Mouse (Mus musculus) layer of hippocampus, postnatal 10 days (tissue): ENCODE data around the gene Cabp4. TPM values are rescaled to one million over a fixed set of nuclear protein-coding genes. Genes with fewer than 3 reads are reported as not detected.

Experiments used
- DNase-seq, 2 experiments: peaks; one replicate each; pipeline ENCODE4 v3.0.0; 2021; ENCODE audit warnings: low spot score in 2 of 2
- total RNA-seq, 2 experiments: library from RNA; stranded (reverse); gene quantifications; 2 replicates each; pipeline ENCODE4 v1.2.3; 2021

Gene Cabp4
- total RNA-seq, 2 experiments from 2014 or later: 0.30 TPM; not detected in 1

DNA sequence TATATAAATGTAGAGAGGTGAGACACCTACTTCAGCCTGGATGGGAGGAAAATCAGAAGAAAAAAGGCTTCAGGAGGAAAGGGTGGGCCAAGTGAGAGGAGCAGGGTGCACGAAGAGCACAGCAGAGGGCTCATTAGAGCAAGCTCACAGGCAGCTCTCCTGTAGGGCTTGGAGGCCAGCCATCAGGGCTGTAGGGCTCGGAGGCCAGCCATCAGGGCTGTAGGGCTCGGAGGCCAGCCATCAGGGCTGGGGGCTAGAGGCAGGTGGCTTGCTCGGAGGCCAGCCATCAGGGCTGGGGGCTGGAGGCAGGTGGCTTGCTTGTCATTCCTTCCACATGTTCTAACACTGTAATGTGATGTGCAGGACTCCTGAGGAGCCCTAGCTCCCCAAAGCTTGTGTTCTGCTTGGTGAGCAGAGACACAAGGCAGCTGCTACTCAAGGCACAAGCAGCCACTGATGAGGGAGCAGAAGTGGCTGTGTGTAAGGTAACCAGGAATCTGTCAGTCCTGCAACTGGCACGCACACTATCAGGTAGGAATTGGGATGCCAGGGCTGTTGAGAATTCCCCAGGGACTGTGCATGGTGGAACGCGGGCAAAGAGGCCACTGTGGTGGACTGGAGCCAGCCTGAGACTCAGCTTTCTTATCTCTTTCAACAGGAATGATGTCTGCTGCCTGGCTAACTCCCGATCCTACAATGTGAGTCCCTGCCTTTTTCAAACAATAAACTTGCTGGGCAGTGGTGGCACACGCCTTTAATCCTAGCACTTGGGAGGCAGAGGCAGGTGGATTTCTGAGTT is 23.0 kb upstream of the Cabp4 start:
- no peak for DNase-seq

DNA sequence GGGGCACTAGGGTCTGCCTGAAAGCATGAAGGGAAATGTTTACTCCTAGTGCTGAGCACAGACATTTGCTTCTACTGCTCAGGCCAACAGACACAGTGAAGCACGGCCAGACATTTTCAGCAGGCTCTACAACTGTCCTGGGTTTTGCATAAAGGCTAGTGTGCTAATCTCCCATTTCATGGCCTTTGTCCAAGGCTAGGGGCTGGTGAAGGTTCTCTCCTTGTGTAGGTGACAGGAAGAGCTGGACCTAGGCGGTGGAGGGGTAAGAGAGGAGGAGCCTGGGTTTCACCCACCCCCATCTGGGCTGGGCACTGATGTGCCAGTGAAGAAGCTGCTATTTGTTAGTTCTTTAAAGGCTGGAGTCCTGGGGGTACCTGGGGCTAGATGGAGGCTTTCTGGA is 20.9 kb upstream of the Cabp4 start:
- peak in 1 of 2 experiments; percentile 10 for DNase-seq

- DNase-seq: peak in 1 of 2 experiments; percentile 3
These were observed 20.3 kb upstream of the Cabp4 start for GRCm38 (mm10) chr19:4164100-4164499.

DNA sequence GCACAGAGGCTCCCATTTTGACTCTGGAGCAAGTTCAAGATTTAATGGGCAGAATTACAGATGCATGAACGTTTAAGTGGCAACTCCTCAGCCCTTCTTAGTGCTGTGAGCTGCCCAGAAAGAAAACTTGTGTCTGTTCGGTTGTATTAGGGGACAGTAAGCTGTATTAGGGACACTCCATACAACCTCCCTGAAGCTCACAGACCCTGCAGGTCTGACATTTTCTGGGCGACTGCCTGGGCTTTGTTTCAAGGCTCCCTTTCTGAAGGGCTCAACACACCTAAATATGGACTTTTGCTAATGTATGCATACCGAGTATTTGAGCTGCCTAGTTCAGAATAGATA is 19.7 kb upstream of the Cabp4 start:
- no peak for DNase-seq

GRCm38 (mm10) chr19:4162646-4163542 is 19.1 kb upstream of the Cabp4 start, which contains the start of gene Rps6kb2:
Rps6kb2 (minus strand) TSS chr19:4163354.
- peak; percentile 97 for DNase-seq

DNA sequence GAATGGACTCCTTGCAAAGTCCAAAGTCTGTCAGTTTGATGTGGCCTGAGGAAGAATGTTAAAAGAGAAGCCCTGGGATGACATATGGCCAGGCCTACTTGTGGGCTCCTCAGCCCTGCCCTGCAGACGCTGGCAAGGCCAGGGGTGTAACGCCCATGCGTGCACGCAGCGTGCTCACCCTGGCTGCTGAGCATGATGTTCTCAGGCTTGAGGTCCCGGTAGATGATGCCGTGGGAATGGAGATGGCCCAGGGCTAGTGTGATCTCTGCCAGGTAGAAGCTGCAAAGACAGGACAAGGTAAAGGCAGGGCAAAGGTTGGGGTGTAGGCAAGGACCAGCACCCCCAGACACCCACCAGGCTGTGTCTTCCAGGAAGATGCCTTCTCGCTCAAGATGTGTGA is 15.2 kb upstream of the Cabp4 start:
- DNase-seq: no peak

DNA sequence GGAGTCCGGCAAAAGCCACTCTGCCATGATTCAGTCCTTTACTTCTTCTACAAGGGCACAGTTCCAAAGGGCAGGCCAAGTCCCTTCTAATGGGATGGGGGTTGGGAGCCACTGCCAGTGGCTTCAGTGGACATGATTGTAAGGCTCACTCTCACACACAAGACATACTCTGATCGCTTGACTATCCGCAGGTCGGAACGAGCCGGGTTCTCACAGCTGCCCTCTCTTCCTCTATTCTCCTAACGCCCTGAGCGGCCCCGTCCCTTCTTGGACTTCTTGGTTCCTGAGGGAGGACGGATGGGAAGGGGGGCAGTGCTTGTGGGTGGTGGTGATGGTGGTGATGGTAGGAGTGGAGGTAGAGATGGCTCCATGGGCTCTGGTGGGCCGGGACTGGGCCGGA is 12.9 kb upstream of the Cabp4 start:
- no peak for DNase-seq

DNA sequence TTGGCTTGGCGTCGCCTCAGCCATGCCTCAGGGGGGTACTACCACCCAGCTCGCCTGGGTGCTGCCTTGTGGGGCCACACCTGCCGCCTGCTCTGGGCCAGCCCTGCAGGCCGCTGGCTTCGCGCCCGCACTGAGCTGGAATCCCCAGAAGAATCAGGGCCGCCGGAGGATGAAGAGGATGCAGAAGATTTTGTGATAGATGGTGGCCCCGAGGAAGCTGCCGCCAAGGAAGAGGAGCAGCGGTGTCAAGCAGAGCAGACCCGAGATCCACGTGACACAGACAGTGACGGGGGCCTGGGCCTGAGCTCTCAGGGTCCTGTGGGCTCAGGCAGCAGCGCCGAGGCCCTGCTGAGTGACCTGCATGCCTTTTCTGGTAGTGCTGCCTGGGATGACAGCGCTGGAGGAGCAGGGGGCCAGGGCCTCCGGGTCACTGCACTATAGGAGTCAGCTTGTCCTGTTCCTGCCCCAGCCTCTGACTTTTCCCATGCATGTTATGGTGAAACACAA is 12.3 kb upstream of the Cabp4 start:
- no peak for DNase-seq

DNA sequence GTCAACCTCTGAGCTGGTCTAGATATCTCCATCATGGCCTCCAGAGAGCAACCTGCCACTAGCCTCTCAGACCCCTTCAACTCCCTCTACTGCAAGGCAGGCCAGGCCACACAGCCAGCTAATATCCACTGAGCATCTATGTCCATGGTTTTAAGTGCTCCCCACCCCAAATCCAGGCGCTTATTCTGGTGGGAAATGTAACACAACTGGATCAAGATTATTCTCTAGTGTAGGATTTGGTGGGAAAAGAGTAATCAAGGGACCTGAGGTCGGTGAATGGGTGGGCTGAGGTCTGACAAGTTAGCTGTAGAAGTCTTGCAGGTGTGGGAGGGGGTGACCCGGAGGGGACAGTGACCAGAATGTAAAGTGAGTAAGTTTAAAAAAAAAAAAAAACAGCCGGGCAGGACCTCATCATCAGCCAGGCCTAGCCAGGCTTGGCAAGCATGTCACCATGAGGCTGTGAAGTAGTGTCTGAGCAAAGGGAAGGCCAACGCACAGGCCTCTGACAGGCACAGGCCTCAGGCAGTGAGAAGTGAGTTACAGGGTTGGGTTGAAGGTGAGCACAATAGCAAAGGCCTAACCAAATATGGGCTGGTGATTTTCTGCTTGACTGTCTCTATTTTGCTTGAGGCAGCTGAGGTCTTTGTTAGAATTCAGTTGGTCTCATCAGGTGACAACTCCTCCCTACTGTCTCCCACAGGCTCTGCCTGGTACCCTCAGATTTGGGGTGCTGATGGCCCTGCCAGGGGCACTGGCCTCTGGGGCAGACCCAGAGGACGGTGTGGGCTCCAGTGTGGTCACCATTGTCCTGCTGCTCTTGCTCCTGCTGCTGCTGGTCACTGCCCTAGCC is 11.6 kb upstream of the Cabp4 start:
- DNase-seq: no peak

GRCm38 (mm10) chr19:4154437-4155222 is 10.8 kb upstream of the Cabp4 start:
- no peak for DNase-seq

DNA sequence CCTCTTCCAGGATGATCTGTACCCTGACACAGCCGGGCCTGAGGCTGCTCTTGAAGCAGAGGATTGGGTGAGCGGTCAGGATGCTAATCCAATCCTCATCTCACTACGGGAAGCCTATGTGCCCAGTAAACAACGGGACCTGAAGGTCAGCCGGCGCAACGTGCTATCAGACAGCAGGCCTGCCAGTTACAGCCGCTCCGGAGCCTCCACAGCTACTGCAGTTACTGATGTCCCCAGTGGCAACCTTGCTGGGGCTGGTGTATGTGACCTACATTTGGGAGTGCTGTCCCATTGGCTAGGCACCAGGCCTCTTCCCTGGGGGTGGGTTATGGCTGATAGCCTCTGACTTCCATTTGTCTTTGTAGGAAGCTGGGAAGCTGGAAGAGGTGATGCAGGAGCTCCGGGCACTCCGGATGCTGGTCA is 9.4 kb upstream of the Cabp4 start, which contains the start of gene Ptprcap:
Ptprcap (plus strand) TSS at position 373 of the 423 bp plus-strand sequence.
- no peak for DNase-seq

DNA sequence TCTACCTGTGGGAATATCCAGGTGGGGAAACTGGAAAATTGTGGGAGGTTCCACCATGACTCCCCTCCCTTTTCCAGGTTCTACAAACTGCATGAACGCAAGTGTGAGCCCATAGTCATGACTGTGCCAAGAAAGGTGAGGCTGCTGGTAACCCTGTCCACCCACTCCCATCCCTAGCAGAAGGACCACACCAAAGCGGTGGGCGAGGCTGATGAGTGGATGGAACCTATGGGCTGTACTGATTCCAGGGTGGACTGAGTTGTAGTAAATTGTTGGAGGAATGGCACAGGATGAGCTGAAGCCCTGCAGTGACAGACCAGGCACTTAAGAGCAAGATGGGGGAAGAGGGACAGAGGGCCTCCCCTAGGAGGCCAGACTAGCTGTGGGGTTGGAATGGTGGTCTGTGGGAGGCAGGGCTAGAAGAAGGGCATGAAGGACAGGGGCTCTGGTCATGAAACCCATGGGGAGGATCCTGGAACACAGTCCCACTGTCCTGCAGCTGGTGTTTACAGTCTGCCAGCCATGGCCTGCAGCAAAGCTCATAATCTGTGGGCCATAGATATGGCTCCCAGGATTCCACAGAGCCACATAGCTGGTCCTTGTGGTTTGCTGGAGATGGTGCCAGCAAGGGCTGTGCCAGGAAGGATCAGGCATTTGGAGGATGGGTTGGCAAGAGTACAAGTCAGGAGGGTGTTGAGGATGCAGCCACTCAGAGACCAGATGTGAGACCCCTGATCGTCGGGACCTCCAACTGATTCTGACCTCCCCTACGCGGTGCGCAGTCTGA is 8.8 kb upstream of the Cabp4 start:
- DNase-seq: no peak

GRCm38 (mm10) chr19:4151898-4152297 is 8.1 kb upstream of the Cabp4 start:
- no peak for DNase-seq

- no peak for DNase-seq
These were observed 7.6 kb upstream of the Cabp4 start for GRCm38 (mm10) chr19:4151488-4151860.

GRCm38 (mm10) chr19:4150567-4151487 is 7.0 kb upstream of the Cabp4 start:
- DNase-seq: no peak

DNA sequence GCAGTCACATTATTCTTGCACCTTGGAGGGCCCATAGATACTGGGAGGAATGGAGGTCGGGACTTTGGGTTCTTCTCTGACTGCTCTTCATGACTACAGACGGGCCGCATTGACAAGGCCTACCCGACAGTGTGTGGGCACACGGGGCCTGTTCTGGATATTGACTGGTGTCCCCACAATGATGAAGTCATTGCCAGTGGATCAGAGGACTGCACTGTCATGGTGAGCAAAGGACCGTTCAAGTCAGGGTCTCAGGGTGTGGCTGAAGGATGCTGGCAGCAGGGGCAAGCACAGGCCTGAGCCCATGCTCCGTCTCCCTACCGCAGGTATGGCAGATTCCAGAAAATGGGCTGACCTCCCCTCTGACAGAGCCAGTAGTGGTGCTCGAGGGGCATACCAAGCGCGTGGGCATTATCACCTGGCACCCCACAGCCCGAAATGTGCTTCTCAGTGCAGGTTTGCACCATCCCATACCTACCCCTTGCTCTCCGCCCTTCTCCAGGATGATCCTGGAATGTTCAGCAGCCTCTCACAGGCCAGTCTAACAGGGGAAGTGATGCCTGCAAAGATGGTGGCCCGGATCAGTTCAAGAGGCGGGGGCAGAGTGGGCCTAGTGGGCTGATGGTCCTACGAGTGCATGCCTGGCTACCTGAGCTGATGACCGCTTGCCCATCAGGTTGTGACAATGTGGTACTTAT is 6.1 kb upstream of the Cabp4 start:
- DNase-seq: no peak

DNA sequence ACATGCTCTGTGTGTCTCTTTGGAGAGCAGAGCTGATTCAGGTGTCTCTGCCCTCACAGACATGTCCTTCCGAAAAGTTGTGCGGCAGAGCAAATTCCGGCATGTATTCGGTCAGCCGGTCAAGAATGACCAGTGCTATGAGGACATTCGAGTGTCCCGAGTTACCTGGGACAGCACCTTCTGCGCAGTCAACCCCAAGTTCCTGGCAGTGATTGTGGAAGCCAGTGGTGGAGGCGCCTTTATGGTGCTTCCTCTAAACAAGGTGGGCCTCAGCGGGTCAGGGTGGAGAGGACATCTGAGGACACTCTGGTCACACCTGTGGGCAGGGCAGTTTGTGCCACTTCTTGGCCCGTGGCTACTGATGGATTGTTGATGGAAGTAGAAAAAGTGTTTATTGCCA is 5.5 kb upstream of the Cabp4 start:
- no peak for DNase-seq

- DNase-seq: no peak
These were observed 5.0 kb upstream of the Cabp4 start for GRCm38 (mm10) chr19:4148819-4149218.
